Mouse (Mus musculus) heart, adult 2 months (tissue): ENCODE results near the gene Ccdc97. TPM values are rescaled to one million over a fixed set of nuclear protein-coding genes. Genes with fewer than 3 reads are reported as not detected.

Experiments used
- DNase-seq, 2 experiments: peaks; one replicate each; pipeline ENCODE4 v3.0.0; 2021
- H3K27ac ChIP-seq: fragments of 200-600 bp; 2 replicates; pipeline ENCODE4 v1.8.1; 2022
- H3K27me3 ChIP-seq: fragments of 200-500 bp; 2 replicates; pipeline ENCODE4 v1.6.1; 2012; ENCODE audit warnings: mild to moderate bottlenecking, low read length, inconsistent platforms, mixed read lengths; ENCODE audit not compliant: control insufficient read depth, insufficient read depth
- H3K36me3 ChIP-seq: fragments of 200-500 bp; 2 replicates; pipeline ENCODE4 v1.6.1; 2012; ENCODE audit warnings: low read length, inconsistent platforms; ENCODE audit not compliant: control insufficient read depth, insufficient read depth
- H3K4me1 ChIP-seq: fragments of 200-500 bp; 2 replicates; pipeline ENCODE4 v1.6.1; 2011; ENCODE audit warnings: low read length; ENCODE audit not compliant: control insufficient read depth, insufficient read depth
- H3K4me3 ChIP-seq: fragments of 200-600 bp; 2 replicates; pipeline ENCODE4 v1.8.1; 2022
- H3K79me2 ChIP-seq: fragments of 200-500 bp; replicated peaks from 2 replicates; pipeline ENCODE4 v1.6.1; 2012; ENCODE audit warnings: mild to moderate bottlenecking, inconsistent platforms, low read length, moderate library complexity, mixed read lengths; ENCODE audit not compliant: control insufficient read depth, insufficient read depth
- H3K9ac ChIP-seq: fragments of 200-500 bp; 2 replicates; pipeline ENCODE4 v1.6.1; 2012; ENCODE audit warnings: low read depth, mild to moderate bottlenecking, control low read depth, inconsistent platforms, low read length, mixed read lengths
- CTCF ChIP-seq: fragments of 200-600 bp; IDR thresholded peaks from 2 replicates; pipeline ENCODE4 v1.8.1; 2022; ENCODE audit warnings: antibody characterized with exemption, mild to moderate bottlenecking, moderate library complexity
- EP300 ChIP-seq: fragments of 200-500 bp; IDR thresholded peaks from 2 replicates; pipeline ENCODE4 v1.6.1; 2011; ENCODE audit warnings: low read depth, low read length, control low read depth; ENCODE audit not compliant: insufficient read depth
- POLR2A ChIP-seq: fragments of 200-500 bp; IDR thresholded peaks from 2 replicates; pipeline ENCODE4 v1.6.1; 2011; ENCODE audit warnings: mild to moderate bottlenecking, low read depth, low read length, control low read depth; ENCODE audit not compliant: insufficient read depth
- WGBS: fragments of 180-500 bp; shearing (Covaris S2); methylation state at CpG from one replicate; pipeline ENCODE4 v1.1.7; 2018; 5-methylcytosine and 5-hydroxymethylcytosine counted together
- intact Hi-C: fragments of 180-260 bp; cut with DNase I; formaldehyde crosslinking; loops from one replicate; pipeline ENCODE4 v1.15.1; 2025
- polyA plus RNA-seq: library from polyadenylated mRNA; depleted of rRNA; stranded (reverse); fragments of >200 nt; gene quantifications from 2 replicates; pipeline ENCODE4 v1.2.3, GENCODE M21; 2012
- total RNA-seq, 2 experiments: library from RNA; stranded (reverse); gene quantifications; 2 replicates each; pipeline ENCODE4 v1.2.3; 2021

The Ccdc97 gene
- total and polyA plus RNA-seq, 3 experiments: 51.8 to 62.9 (median 59.3) TPM

GRCm38 (mm10) chr7:25699851-25700250 is 19.0 kb downstream of the Ccdc97 start:
- 75% methylated on average over 13 of the region's 13 CpGs for WGBS
- Histone ChIP-seq H3K4me1 (peaks cover 8% of the 10 kb centered on the region), H3K27me3 (no peaks in the 10 kb centered on the region), H3K36me3 (no peaks in the 10 kb centered on the region), H3K4me3 (no peak overlapping the region), H3K27ac (no peak overlapping the region), H3K79me2 (no peaks in the 10 kb centered on the region), H3K9ac (no peak overlapping the region)
- no peak for DNase-seq
- no peak for TF ChIP-seq CTCF
- no peak for TF ChIP-seq EP300
- TF ChIP-seq POLR2A: no peak
- intact Hi-C loops: no loop called here

DNA sequence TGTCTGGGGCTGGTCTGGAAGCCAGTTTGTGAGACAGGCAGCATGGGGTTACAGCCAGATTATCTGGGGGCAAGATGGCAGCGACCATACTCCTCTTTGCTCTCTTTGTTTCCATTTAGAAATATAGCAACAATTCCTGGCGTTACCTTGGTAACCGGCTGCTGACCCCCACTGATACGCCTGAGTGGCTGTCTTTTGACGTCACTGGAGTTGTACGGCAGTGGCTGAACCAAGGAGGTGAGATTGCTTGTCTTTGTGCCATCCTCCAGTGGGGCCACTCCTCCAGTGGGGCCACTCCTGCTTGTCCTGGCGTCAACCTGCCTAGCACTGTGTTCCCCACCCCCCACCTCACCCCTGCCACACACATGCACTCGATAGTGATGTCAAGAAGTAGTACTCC is 24.8 kb downstream of the Ccdc97 start:
- Histone ChIP-seq H3K27me3 (no peaks in the 10 kb centered on the region), H3K36me3 (no peaks in the 10 kb centered on the region), H3K4me1 (no peaks in the 10 kb centered on the region; the same call in 1 of the 2 replicates), H3K4me3 (no peak overlapping the region), H3K79me2 (no peaks in the 10 kb centered on the region), H3K27ac (no peak overlapping the region), H3K9ac (no peak overlapping the region)
- TF ChIP-seq EP300 (no peak), POLR2A (no peak), CTCF (no peak)
- intact Hi-C loops: no loop called here
- 76% methylated on average over 8 of the region's 8 CpGs for WGBS
- no peak for DNase-seq

DNA sequence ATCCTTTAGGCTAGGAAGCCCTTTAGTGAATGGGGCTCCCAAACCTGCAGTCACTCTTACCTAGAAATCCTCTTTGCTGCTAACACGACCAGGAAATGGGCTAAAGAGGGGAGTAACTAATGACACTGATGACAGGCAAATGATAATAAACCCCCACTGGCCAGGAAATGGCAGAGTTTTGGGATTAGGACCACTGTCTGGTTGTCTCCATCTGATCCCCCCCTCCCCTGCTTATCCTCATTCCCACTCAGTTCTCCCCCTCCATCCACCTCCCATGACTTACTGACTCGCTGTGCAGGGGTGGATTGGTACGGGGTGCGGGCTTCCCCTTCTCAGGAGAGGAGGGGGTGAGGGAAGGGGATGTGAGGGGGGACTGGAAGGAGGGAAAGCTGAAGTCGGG is 28.8 kb downstream of the Ccdc97 start:
- Histone ChIP-seq H3K4me3 (no peak overlapping the region), H3K79me2 (no peaks in the 10 kb centered on the region), H3K36me3 (no peaks in the 10 kb centered on the region), H3K27me3 (no peaks in the 10 kb centered on the region), H3K27ac (peak overlapping the region; percentile 91), H3K9ac (no peak overlapping the region), H3K4me1 (no peaks in the 10 kb centered on the region; the same call in 1 of the 2 replicates)
- TF ChIP-seq CTCF: no peak
- no peak for TF ChIP-seq POLR2A
- TF ChIP-seq EP300: no peak
- 59% methylated on average over 5 of the region's 5 CpGs for WGBS
- intact Hi-C loops: no loop called here
- no peak for DNase-seq

DNA sequence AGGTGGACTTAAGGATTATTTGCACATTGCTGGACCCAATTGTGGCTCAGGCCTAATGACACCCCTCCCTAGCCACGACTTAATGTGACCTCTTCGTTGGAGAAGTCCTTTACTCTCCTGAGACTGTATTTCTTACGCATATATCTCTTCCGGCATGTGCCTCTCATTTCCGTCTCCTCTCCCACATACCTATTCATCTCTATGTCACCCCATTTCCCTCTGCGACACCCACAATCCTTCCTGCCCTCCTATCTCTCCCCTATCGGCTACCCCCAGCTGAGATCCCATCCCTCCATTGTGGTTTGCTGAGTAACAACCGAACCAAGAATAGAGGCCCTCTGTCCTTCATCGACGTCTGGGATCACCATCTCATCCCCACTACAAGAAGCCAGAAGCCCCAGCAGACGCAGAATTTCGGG is 29.3 kb downstream of the Ccdc97 start:
- whole genome bisulfite sequencing: 20% methylated on average over 12 of the region's 12 CpGs
- TF ChIP-seq POLR2A (no peak), EP300 (no peak), CTCF (no peak)
- Histone ChIP-seq H3K36me3 (no peaks in the 10 kb centered on the region), H3K4me1 (no peaks in the 10 kb centered on the region; the same call in 1 of the 2 replicates), H3K79me2 (no peaks in the 10 kb centered on the region), H3K27me3 (no peaks in the 10 kb centered on the region), H3K4me3 (peak overlapping the region; percentile 64), H3K27ac (peak overlapping the region; percentile 91), H3K9ac (peak overlapping the region; percentile 5)
- intact Hi-C loops: loop anchor here (1.0 to 5.0 kb wide), 2 partner anchors 19 to 118 kb away; no protein-coding TSS in a partner anchor
- no peak for DNase-seq

GRCm38 (mm10) chr7:25688810-25689586 is 29.9 kb downstream of the Ccdc97 start:
- intact Hi-C loops: loop anchor here (1.0 to 5.0 kb wide), 2 partner anchors 19 to 118 kb away; no protein-coding TSS in a partner anchor
- peak; percentile 85 to 90 for DNase-seq
- H3K4me3 ChIP-seq: peak overlapping the region; percentile 64
- H3K36me3 ChIP-seq: no peaks in the 10 kb centered on the region
- no peaks in the 10 kb centered on the region for H3K79me2 ChIP-seq
- H3K9ac ChIP-seq: peak overlapping the region; percentile 87
- peak; percentile 65 for TF ChIP-seq EP300
- TF ChIP-seq POLR2A: no peak
- peak; percentile 18 for TF ChIP-seq CTCF
- peak overlapping the region; percentile 91 for H3K27ac ChIP-seq
- WGBS: under 1% methylated on average over 49 of the region's 52 CpGs
- no peaks in the 10 kb centered on the region; the same call in 1 of the 2 replicates for H3K4me1 ChIP-seq
- H3K27me3 ChIP-seq: no peaks in the 10 kb centered on the region

DNA sequence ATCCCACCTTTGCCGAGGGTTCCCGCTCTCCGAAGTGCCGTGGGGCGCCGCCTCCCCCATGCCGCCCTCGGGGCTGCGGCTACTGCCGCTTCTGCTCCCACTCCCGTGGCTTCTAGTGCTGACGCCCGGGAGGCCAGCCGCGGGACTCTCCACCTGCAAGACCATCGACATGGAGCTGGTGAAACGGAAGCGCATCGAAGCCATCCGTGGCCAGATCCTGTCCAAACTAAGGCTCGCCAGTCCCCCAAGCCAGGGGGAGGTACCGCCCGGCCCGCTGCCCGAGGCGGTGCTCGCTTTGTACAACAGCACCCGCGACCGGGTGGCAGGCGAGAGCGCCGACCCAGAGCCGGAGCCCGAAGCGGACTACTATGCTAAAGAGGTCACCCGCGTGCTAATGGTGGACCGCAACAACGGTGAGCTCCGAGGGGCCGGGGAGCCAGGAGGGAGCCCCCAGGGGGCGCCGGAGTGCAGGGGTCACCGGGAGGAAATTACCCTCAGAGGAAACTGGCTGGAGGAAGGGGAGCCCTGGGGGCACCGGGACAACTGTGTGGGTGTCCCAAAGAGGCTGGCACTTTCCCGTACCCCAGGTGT is 31.0 kb downstream of the Ccdc97 start:
- peak overlapping the region; percentile 87 for H3K9ac ChIP-seq
- H3K4me3 ChIP-seq: peak overlapping the region; percentile 64
- H3K27me3 ChIP-seq: no peaks in the 10 kb centered on the region
- H3K36me3 ChIP-seq: no peaks in the 10 kb centered on the region
- DNase-seq: peak; percentile 81 to 82
- H3K4me1 ChIP-seq: no peaks in the 10 kb centered on the region; the same call in 1 of the 2 replicates
- peak overlapping the region; percentile 91 for H3K27ac ChIP-seq
- WGBS: under 1% methylated on average over 47 of the region's 47 CpGs
- no peaks in the 10 kb centered on the region for H3K79me2 ChIP-seq
- intact Hi-C loops: loop anchor here (2.0 to 5.0 kb wide), 3 partner anchors 33 to 119 kb away; partner anchors contain the start of gene Hnrnpul1
- no peak for TF ChIP-seq POLR2A
- peak; percentile 72 for TF ChIP-seq CTCF
